Mouse (Mus musculus): ENCODE measurements around the gene Atp6v0e. TPM values are rescaled to one million over a fixed set of nuclear protein-coding genes. Genes with fewer than 3 reads are reported as not detected.

Gene Atp6v0e
- polyA plus RNA-seq, 1 experiment from 2014 or later: 92.2 TPM

- Histone ChIP-seq H3K9me3 (no peaks in the 10 kb centered on the region), H3K4me2 (replicated peaks) (no peak overlapping the region), H3K27me3 (no peaks in the 10 kb centered on the region), H3K36me3 (peaks cover 83% of the 10 kb centered on the region), H3K9ac (replicated peaks) (no peak overlapping the region), H3K4me1 (no peaks in the 10 kb centered on the region), H3K4me3 (no peak overlapping the region), H3K27ac (replicated peaks) (no peak overlapping the region)
- WGBS: 88% methylated on average over 2 of the region's 2 CpGs
- no peak for ATAC-seq (ENCODE audit: low FRiP score, low read depth)
These were observed 37.5 kb upstream of the Atp6v0e start for GRCm38 (mm10) chr17:26625521-26626010.

- Histone ChIP-seq H3K4me2 (replicated peaks) (no peak overlapping the region), H3K9me3 (no peaks in the 10 kb centered on the region), H3K27me3 (no peaks in the 10 kb centered on the region), H3K36me3 (peaks cover 90% of the 10 kb centered on the region), H3K4me1 (no peaks in the 10 kb centered on the region), H3K9ac (replicated peaks) (no peak overlapping the region), H3K27ac (replicated peaks) (no peak overlapping the region), H3K4me3 (no peak overlapping the region)
- ATAC-seq (ENCODE audit: low FRiP score, low read depth): no peak
- 85% methylated on average over 6 of the region's 6 CpGs for WGBS
These were observed 34.6 kb upstream of the Atp6v0e start for GRCm38 (mm10) chr17:26628479-26628878.

GRCm38 (mm10) chr17:26628936-26629335 is 34.1 kb upstream of the Atp6v0e start:
- WGBS: 91% methylated on average over 3 of the region's 3 CpGs
- Histone ChIP-seq H3K4me2 (replicated peaks) (no peak overlapping the region), H3K27ac (replicated peaks) (no peak overlapping the region), H3K9ac (replicated peaks) (no peak overlapping the region), H3K4me3 (no peak overlapping the region), H3K27me3 (no peaks in the 10 kb centered on the region), H3K36me3 (peaks cover 90% of the 10 kb centered on the region), H3K4me1 (no peaks in the 10 kb centered on the region), H3K9me3 (no peaks in the 10 kb centered on the region)
- no peak for ATAC-seq (ENCODE audit: low FRiP score, low read depth)

- no peaks in the 10 kb centered on the region for H3K9me3 ChIP-seq
- peaks cover 92% of the 10 kb centered on the region for H3K36me3 ChIP-seq
- no peak overlapping the region for H3K4me3 ChIP-seq
- H3K4me2 ChIP-seq (replicated peaks): no peak overlapping the region
- no peak for ATAC-seq (ENCODE audit: low FRiP score, low read depth)
- 90% methylated on average over 8 of the region's 8 CpGs for WGBS
- no peak overlapping the region for H3K9ac ChIP-seq (replicated peaks)
- H3K4me1 ChIP-seq: no peaks in the 10 kb centered on the region
- no peak overlapping the region for H3K27ac ChIP-seq (replicated peaks)
- no peaks in the 10 kb centered on the region for H3K27me3 ChIP-seq
These were observed 31.2 kb upstream of the Atp6v0e start for GRCm38 (mm10) chr17:26631811-26632327.

- Histone ChIP-seq H3K4me2 (replicated peaks) (no peak overlapping the region), H3K9me3 (no peaks in the 10 kb centered on the region), H3K27me3 (no peaks in the 10 kb centered on the region), H3K27ac (replicated peaks) (no peak overlapping the region), H3K9ac (replicated peaks) (no peak overlapping the region), H3K4me1 (no peaks in the 10 kb centered on the region), H3K4me3 (no peak overlapping the region), H3K36me3 (peaks cover 81% of the 10 kb centered on the region)
- 93% methylated on average over 9 of the region's 9 CpGs for WGBS
- no peak for ATAC-seq (ENCODE audit: low FRiP score, low read depth)
These were observed 29.8 kb upstream of the Atp6v0e start for GRCm38 (mm10) chr17:26633186-26633585.

GRCm38 (mm10) chr17:26633926-26634325 is 29.1 kb upstream of the Atp6v0e start:
- H3K4me1 ChIP-seq: no peaks in the 10 kb centered on the region
- ATAC-seq (ENCODE audit: low FRiP score, low read depth): no peak
- H3K4me3 ChIP-seq: no peak overlapping the region
- no peaks in the 10 kb centered on the region for H3K9me3 ChIP-seq
- 97% methylated on average over 9 of the region's 9 CpGs for WGBS
- H3K27ac ChIP-seq (replicated peaks): no peak overlapping the region
- H3K9ac ChIP-seq (replicated peaks): no peak overlapping the region
- peaks cover 78% of the 10 kb centered on the region for H3K36me3 ChIP-seq
- H3K4me2 ChIP-seq (replicated peaks): no peak overlapping the region
- H3K27me3 ChIP-seq: no peaks in the 10 kb centered on the region

- H3K4me1 ChIP-seq: no peaks in the 10 kb centered on the region
- ATAC-seq (ENCODE audit: low FRiP score, low read depth): no peak
- no peak overlapping the region for H3K9ac ChIP-seq (replicated peaks)
- H3K9me3 ChIP-seq: no peaks in the 10 kb centered on the region
- no peak overlapping the region for H3K4me2 ChIP-seq (replicated peaks)
- 95% methylated on average over 7 of the region's 7 CpGs for WGBS
- H3K27ac ChIP-seq (replicated peaks): no peak overlapping the region
- no peaks in the 10 kb centered on the region for H3K27me3 ChIP-seq
- H3K4me3 ChIP-seq: no peak overlapping the region
- H3K36me3 ChIP-seq: peaks cover 78% of the 10 kb centered on the region
These were observed 28.5 kb upstream of the Atp6v0e start for GRCm38 (mm10) chr17:26634539-26634938.

- Histone ChIP-seq H3K4me3 (no peak overlapping the region), H3K36me3 (peaks cover 79% of the 10 kb centered on the region), H3K4me1 (no peaks in the 10 kb centered on the region), H3K27ac (replicated peaks) (no peak overlapping the region), H3K9me3 (no peaks in the 10 kb centered on the region), H3K4me2 (replicated peaks) (no peak overlapping the region), H3K27me3 (no peaks in the 10 kb centered on the region), H3K9ac (replicated peaks) (no peak overlapping the region)
- ATAC-seq (ENCODE audit: low FRiP score, low read depth): no peak
- WGBS: 91% methylated on average over 7 of the region's 7 CpGs
These were observed 27.1 kb upstream of the Atp6v0e start for GRCm38 (mm10) chr17:26635951-26636350.

- Histone ChIP-seq H3K27ac (replicated peaks) (no peak overlapping the region), H3K9me3 (no peaks in the 10 kb centered on the region), H3K4me1 (no peaks in the 10 kb centered on the region), H3K36me3 (peaks cover 83% of the 10 kb centered on the region), H3K9ac (replicated peaks) (no peak overlapping the region), H3K4me3 (no peak overlapping the region), H3K4me2 (replicated peaks) (no peak overlapping the region), H3K27me3 (no peaks in the 10 kb centered on the region)
- WGBS: 80% methylated on average over 4 of the region's 4 CpGs
- no peak for ATAC-seq (ENCODE audit: low FRiP score, low read depth)
These were observed 25.2 kb upstream of the Atp6v0e start for GRCm38 (mm10) chr17:26637851-26638250.

- H3K36me3 ChIP-seq: peaks cover 85% of the 10 kb centered on the region
- no peak overlapping the region for H3K4me2 ChIP-seq (replicated peaks)
- ATAC-seq (ENCODE audit: low FRiP score, low read depth): no peak
- H3K27ac ChIP-seq (replicated peaks): no peak overlapping the region
- H3K9me3 ChIP-seq: no peaks in the 10 kb centered on the region
- 29% methylated on average over 7 of the region's 7 CpGs for WGBS
- no peaks in the 10 kb centered on the region for H3K27me3 ChIP-seq
- H3K4me3 ChIP-seq: no peak overlapping the region
- no peaks in the 10 kb centered on the region for H3K4me1 ChIP-seq
- H3K9ac ChIP-seq (replicated peaks): no peak overlapping the region
These were observed 24.4 kb upstream of the Atp6v0e start for GRCm38 (mm10) chr17:26638655-26639054.

GRCm38 (mm10) chr17:26639791-26640190 is 23.2 kb upstream of the Atp6v0e start:
- H3K4me1 ChIP-seq: peaks cover 9% of the 10 kb centered on the region
- no peak overlapping the region for H3K4me3 ChIP-seq
- H3K9ac ChIP-seq (replicated peaks): no peak overlapping the region
- 90% methylated on average over 2 of the region's 2 CpGs for WGBS
- no peaks in the 10 kb centered on the region for H3K9me3 ChIP-seq
- H3K36me3 ChIP-seq: peaks cover 82% of the 10 kb centered on the region
- ATAC-seq (ENCODE audit: low FRiP score, low read depth): no peak
- no peaks in the 10 kb centered on the region for H3K27me3 ChIP-seq
- no peak overlapping the region for H3K4me2 ChIP-seq (replicated peaks)
- H3K27ac ChIP-seq (replicated peaks): no peak overlapping the region

- Histone ChIP-seq H3K27ac (replicated peaks) (no peak overlapping the region), H3K27me3 (no peaks in the 10 kb centered on the region), H3K9me3 (no peaks in the 10 kb centered on the region), H3K4me1 (peaks cover 14% of the 10 kb centered on the region), H3K4me2 (replicated peaks) (no peak overlapping the region), H3K9ac (replicated peaks) (no peak overlapping the region), H3K36me3 (peaks cover 77% of the 10 kb centered on the region), H3K4me3 (no peak overlapping the region)
- WGBS: 95% methylated on average over 3 of the region's 3 CpGs
- ATAC-seq (ENCODE audit: low FRiP score, low read depth): no peak
These were observed 22.7 kb upstream of the Atp6v0e start for GRCm38 (mm10) chr17:26640286-26640740.

- ATAC-seq (ENCODE audit: low FRiP score, low read depth): no peak
- 96% methylated on average over 8 of the region's 8 CpGs for WGBS
- H3K4me1 ChIP-seq: peaks cover 16% of the 10 kb centered on the region
- no peak overlapping the region for H3K27ac ChIP-seq (replicated peaks)
- H3K36me3 ChIP-seq: peaks cover 83% of the 10 kb centered on the region
- H3K9ac ChIP-seq (replicated peaks): no peak overlapping the region
- H3K4me2 ChIP-seq (replicated peaks): no peak overlapping the region
- no peaks in the 10 kb centered on the region for H3K27me3 ChIP-seq
- H3K9me3 ChIP-seq: no peaks in the 10 kb centered on the region
- no peak overlapping the region for H3K4me3 ChIP-seq
These were observed 19.6 kb upstream of the Atp6v0e start for GRCm38 (mm10) chr17:26643456-26643855.

Measured in midbrain, embryonic 12.5 days (tissue).